Mouse (Mus musculus): ENCODE data around the gene Zfp446. TPM values are rescaled to one million over a fixed set of nuclear protein-coding genes. Genes with fewer than 3 reads are reported as not detected.
A peak's percentile ranks its signal among the peaks of the same experiment; 100 is the strongest.

The Zfp446 gene
- polyA plus RNA-seq, 1 experiment from 2014 or later: 2.9 TPM

DNA sequence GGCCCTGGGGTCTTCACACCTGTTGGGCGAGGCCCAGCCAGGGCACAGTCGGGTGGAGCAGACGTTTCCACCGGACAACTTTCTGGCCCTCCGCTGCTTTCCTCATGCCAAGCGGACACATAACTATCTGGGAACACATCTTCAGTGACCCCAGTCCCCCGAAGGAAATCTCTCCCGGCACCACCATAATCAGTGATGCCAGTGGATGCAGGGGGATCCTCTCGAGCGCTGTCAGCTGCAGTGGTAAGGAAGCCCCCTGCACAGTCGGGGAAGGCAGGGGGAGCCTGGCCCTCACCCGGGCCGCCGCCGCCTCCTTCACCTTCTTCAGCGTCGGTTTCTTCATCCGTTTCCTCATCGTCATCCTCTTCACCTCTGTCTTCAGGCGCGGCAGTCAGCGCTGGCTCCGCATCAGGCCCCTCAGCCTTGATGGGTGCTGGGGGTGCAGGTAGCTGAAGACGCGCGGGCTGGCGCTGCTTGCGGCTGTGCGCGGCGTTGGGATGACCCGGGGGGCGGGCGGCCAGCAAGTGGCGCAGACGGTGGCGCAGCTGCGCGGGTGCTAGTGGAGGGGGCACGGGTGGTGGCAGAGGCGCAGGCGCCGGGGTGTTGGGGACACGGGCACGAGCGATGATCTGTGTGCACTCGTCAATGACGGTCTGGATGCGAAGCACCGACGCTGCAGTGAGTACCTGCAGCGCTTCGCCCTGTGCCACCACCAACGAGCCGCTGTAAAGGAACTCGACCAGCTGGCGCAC, 29.9 kb downstream of the Zfp446 start:
- WGBS (ENCODE audit: insufficient replicate concordance): 80% methylated on average over 57 of the region's 57 CpGs
- no peak overlapping the region for H3K4me2 ChIP-seq
- H3K4me1 ChIP-seq (replicated peaks): peaks cover 22% of the 10 kb centered on the region
- no peak for DNase-seq
- peaks cover 42% of the 10 kb centered on the region for H3K36me3 ChIP-seq
- H3K9me3 ChIP-seq (replicated peaks): no peaks in the 10 kb centered on the region
- no peak for ATAC-seq (ENCODE audit: low read depth)
- H3K4me3 ChIP-seq (replicated peaks): no peak overlapping the region
- H3K9ac ChIP-seq: no peak overlapping the region
- H3K27me3 ChIP-seq: no peaks in the 10 kb centered on the region
- H3K27ac ChIP-seq: no peak overlapping the region

DNA sequence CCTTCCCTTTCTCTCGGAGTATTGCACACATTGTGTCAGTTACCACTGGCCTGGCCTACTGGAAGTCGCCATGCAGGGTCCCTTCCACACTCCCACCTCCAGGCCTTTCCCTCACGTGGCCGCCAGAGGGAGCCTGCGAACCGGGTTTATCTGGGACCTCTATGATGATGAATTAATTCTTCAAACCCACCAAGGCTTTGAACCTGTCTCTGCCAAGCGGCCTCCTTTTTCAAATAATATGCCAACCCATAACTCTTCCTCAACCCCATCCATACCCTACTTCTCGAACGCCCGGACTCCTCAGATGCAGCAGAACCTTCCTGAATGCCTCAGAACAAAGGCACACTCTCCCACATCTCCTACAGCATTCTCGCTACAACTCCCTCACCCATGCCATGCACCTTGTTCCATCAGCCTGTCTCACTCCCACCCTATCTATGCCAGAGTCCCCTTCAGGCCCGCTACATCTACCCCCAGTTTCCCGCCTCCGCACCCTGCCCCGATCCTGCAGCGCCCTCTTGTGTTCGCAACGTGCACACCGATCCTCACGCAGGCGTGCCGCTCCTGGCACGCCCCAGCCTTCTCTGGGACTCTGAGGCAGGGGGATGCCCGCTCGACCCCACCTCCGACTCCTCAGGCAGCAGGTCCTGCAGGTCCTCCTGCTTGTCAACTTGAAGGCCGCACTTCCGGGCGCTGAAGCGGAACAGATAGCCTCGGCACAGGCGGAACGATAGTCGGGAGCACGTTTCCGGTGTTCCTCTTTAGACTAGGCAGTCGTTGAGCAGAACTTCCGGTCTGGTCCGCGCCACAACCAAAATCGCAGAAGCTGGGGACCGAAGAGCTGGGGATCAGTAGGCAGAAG, 31.7 kb downstream of the Zfp446 start:
- no peaks in the 10 kb centered on the region for H3K27me3 ChIP-seq
- H3K4me3 ChIP-seq (replicated peaks): peak overlapping the region; percentile 69
- no peaks in the 10 kb centered on the region for H3K9me3 ChIP-seq (replicated peaks)
- peak overlapping the region; percentile 91 for H3K27ac ChIP-seq
- peaks cover 39% of the 10 kb centered on the region for H3K36me3 ChIP-seq
- WGBS (ENCODE audit: insufficient replicate concordance): under 1% methylated on average over 42 of the region's 42 CpGs
- peak overlapping the region; percentile 83 for H3K9ac ChIP-seq
- ATAC-seq (ENCODE audit: low read depth): peak; percentile 85
- H3K4me2 ChIP-seq: peak overlapping the region; percentile 85
- DNase-seq: peak; percentile 87
- peaks cover 33% of the 10 kb centered on the region for H3K4me1 ChIP-seq (replicated peaks)

DNA sequence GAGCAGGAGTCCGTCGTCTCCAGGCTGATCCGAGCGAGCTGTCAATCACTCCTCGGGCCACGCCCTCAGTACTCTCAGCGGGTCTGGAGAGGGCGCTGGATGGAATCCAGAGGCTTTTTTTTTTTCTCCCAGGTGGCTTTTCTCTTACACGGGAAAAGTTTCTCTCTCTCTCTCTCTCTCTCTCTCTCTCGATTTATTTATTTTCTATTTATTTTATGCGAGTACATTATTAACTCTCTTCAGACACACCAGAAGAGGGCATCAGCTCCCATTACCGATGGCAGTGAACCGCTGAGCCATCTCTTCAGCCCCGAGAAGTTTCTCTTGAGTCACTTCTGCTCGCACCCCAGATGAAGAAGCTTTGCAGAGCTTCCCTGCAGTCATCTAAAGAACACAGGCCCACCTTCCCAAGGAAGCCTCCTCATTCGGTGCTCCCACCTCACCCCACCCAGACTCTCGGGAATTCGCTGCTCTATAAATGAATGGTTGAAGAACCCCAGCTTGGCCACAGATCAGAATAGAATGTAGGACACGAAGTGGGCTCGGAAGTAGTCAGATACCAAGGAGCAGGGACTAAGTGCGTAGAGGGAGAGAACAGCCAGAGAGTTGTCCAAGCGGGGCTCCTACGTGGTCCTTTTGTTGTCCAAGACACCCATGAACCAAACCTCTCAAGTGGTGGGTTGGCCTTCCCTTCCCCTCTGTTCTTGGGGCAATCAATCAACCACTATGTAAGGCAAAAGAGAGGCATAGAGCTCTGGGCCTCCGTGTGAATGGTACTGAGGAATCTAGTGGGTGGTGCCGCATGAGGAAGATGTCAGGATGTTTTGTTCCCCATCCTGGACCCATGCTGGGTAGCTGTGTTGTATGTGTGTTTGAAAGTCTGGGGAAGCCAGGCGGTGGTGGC, 32.6 kb downstream of the Zfp446 start, which contains the start of gene Zbtb45:
Gene Zbtb45 (minus strand): TSS at position 30 of the 904 bp plus-strand sequence.
- Histone ChIP-seq H3K36me3 (peaks cover 31% of the 10 kb centered on the region), H3K9ac (peak within 1 kb of the TSS; percentile 83), H3K27ac (peak within 1 kb of the TSS; percentile 91), H3K4me3 (replicated peaks) (peak within 1 kb of the TSS; percentile 69), H3K27me3 (no peaks in the 10 kb centered on the region), H3K9me3 (replicated peaks) (no peaks in the 10 kb centered on the region), H3K4me1 (replicated peaks) (peaks cover 41% of the 10 kb centered on the region), H3K4me2 (peak within 1 kb of the TSS; percentile 85)
- DNase-seq (no peak), ATAC-seq (ENCODE audit: low read depth) (peak; percentile 89; the same call in 1 of the 2 replicates)
- 16% methylated on average over 26 of the region's 26 CpGs for WGBS (ENCODE audit: insufficient replicate concordance)

DNA sequence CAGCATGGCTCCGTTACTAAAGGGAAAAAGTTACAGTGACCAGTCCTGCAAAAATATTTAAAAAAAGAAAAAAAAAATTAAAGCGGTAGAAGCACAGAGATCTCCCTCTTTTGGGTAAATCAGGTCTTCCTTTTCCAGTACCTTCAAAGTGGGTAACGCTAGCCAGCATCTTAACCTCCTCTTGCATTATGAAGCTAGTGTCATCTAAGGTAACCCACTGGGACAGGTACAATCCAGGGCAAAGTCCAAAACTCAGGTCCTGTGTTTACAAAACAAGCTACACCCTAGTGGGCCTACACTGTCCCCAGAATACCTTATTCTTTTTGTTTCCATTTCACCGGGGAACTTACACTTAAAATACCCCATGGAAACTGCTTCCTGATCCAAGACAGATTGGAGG, 36.0 kb downstream of the Zfp446 start:
- no peaks in the 10 kb centered on the region for H3K27me3 ChIP-seq
- no peaks in the 10 kb centered on the region for H3K9me3 ChIP-seq (replicated peaks)
- peaks cover 45% of the 10 kb centered on the region for H3K4me1 ChIP-seq (replicated peaks)
- H3K4me2 ChIP-seq: no peak overlapping the region
- DNase-seq: no peak
- ATAC-seq (ENCODE audit: low read depth): no peak
- no peaks in the 10 kb centered on the region for H3K36me3 ChIP-seq
- 65% methylated on average over 4 of the region's 4 CpGs for WGBS (ENCODE audit: insufficient replicate concordance)
- H3K9ac ChIP-seq: 0 out of 2 replicates have a peak overlapping the region, but pooled peaks have one; percentile 0
- H3K27ac ChIP-seq: no peak overlapping the region
- H3K4me3 ChIP-seq (replicated peaks): no peak overlapping the region

DNA sequence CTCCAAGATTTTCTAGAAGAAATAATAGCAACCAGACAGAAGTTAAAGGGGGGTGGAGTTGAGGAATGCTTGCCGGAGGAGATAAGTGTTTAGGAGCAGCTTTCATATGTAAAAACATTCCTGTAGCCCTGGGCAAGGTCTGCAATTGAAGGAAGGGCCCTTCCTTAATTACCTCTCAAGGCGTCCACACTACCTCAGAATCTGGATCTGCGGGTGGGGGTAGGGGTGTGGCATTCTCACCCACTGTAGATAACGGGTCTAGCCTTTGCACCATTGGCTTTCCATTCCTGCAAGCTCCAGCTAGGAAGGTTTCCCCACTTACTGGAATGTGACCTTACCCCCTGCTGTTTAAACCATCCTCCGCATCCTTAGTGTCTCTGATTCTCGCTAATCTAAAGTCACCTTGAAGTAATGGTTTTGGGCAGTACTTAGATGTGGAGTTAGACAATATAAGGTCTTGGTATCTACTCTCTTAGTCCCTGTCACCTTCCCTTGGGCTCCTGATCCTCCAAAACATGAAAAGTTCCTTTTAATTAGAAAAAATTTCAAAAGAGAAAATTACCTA, 36.7 kb downstream of the Zfp446 start:
- DNase-seq: no peak
- Histone ChIP-seq H3K27ac (no peak overlapping the region), H3K4me1 (replicated peaks) (peaks cover 41% of the 10 kb centered on the region), H3K27me3 (no peaks in the 10 kb centered on the region), H3K36me3 (no peaks in the 10 kb centered on the region), H3K9me3 (replicated peaks) (no peaks in the 10 kb centered on the region), H3K4me3 (replicated peaks) (no peak overlapping the region), H3K4me2 (no peak overlapping the region), H3K9ac (no peak overlapping the region)
- no peak for ATAC-seq (ENCODE audit: low read depth)
- 43% methylated on average over 6 of the region's 6 CpGs for WGBS (ENCODE audit: insufficient replicate concordance)

DNA sequence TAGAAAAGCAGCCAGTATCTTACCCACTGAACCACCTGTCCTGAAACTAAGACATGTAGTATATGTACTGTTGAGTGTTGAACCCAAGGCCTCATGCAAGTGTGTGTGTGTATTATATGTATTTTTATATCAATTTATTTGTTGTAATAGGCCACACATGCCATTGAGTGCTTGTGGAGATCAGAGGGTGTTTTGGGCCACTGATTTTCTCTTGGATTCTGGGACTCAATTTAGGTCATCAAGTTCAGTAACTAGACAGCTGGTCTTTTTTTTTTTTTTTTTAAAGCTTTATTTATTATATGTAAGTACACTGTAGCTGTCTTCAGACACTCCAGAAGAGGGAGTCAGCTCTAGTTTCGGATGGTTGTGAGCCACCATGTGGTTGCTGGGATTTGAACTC, 37.6 kb downstream of the Zfp446 start:
- Histone ChIP-seq H3K27ac (no peak overlapping the region), H3K27me3 (no peaks in the 10 kb centered on the region), H3K9me3 (replicated peaks) (no peaks in the 10 kb centered on the region), H3K4me2 (no peak overlapping the region), H3K4me1 (replicated peaks) (peaks cover 40% of the 10 kb centered on the region), H3K9ac (no peak overlapping the region), H3K4me3 (replicated peaks) (no peak overlapping the region), H3K36me3 (no peaks in the 10 kb centered on the region)
- DNase-seq (no peak), ATAC-seq (ENCODE audit: low read depth) (no peak)
- 69% methylated on average over 1 of the region's 1 CpGs for WGBS (ENCODE audit: insufficient replicate concordance)

DNA sequence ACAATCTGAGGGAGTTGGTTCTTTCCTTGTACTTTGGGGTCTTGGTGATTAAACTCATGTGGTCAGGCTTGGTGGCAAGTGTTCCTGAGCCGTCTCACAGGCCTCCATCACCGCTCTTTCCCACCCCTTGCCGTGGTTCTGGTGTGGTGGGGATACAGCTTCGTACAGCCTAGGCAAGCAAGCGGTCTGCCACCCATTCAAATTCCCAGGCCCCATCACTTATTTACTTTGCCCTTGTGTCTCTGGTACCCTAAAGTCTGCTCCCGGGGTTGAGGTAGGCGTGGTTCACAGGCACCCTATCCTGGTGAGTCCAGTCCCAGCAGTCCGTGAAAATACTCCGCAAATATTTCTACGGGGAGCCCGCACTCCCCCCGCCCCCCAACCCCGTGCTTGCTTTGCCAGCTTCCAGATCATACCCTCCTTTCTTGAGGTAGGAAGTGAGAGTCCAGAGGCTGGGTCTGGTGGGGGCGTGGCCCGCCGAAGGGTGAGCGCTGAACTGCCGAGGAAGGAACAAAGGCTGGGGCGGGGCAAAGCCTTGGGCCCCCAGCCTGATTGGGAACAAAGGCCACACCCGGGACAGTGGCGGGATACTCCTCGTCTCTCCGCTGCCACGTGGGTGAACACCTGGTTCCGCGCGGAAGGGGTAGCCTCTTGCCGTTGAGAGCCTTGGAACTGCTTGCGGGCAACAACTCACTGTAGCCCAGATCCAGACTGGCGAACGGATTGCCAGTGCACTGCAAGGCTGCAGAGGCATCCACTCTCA, 45.3 kb downstream of the Zfp446 start:
- Histone ChIP-seq H3K4me1 (replicated peaks) (peaks cover 40% of the 10 kb centered on the region), H3K4me2 (peak overlapping the region; percentile 98), H3K27ac (peak overlapping the region; percentile 97), H3K36me3 (peaks cover 25% of the 10 kb centered on the region), H3K9ac (peak overlapping the region; percentile 98), H3K4me3 (replicated peaks) (peak overlapping the region; percentile 95), H3K9me3 (replicated peaks) (no peaks in the 10 kb centered on the region), H3K27me3 (no peaks in the 10 kb centered on the region)
- peak; percentile 74 for DNase-seq
- ATAC-seq (ENCODE audit: low read depth): peak; percentile 43
- WGBS (ENCODE audit: insufficient replicate concordance): 4% methylated on average over 31 of the region's 31 CpGs

DNA sequence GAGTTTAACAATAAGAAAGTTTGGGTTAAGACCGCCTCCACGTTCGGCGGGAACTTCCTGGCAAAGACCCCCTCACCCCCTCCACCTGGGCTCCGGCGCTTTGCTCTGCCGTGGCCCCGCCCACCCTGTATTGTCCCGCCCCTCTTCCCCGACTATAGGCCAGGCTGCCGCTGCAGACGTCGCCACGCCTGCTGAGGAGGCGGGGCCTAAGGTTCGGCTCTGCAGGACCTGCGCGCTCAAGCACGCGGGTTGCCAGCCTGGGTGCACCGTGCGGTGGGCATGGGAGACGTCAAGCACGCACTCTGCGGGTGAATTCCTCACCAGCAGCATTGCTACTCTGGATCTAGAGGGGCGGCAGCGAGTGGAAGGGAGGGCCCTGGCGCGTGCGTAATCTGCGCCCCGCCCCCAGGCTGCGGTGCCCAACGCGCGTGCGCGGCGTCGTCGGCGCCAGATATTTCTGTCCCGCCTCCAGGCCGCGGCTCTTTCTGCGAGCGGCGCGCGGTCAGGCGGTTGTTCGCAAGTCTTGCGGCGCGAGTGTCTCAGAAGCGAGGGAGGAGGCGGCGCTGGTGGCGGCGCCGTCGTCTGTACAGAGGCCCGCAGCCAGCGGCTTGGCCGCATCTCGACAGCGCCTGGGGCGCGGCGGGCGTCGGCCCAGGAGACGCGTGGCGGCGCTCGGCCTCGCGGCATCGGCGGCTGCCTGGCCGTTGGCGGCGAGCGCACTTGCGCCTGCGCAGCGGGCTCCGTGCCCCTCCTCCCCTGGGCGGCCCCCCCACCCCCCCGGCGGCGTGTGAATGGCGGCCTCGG, 46.5 kb downstream of the Zfp446 start:
- H3K4me1 ChIP-seq (replicated peaks): peaks cover 39% of the 10 kb centered on the region
- no peaks in the 10 kb centered on the region for H3K9me3 ChIP-seq (replicated peaks)
- H3K4me2 ChIP-seq: peak overlapping the region; percentile 98
- peak; percentile 78 for ATAC-seq (ENCODE audit: low read depth)
- DNase-seq: peak; percentile 91
- peak overlapping the region; percentile 97 for H3K27ac ChIP-seq
- under 1% methylated on average over 93 of the region's 95 CpGs for WGBS (ENCODE audit: insufficient replicate concordance)
- no peaks in the 10 kb centered on the region for H3K27me3 ChIP-seq
- H3K9ac ChIP-seq: peak overlapping the region; percentile 98
- peaks cover 37% of the 10 kb centered on the region for H3K36me3 ChIP-seq
- H3K4me3 ChIP-seq (replicated peaks): peak overlapping the region; percentile 95

DNA sequence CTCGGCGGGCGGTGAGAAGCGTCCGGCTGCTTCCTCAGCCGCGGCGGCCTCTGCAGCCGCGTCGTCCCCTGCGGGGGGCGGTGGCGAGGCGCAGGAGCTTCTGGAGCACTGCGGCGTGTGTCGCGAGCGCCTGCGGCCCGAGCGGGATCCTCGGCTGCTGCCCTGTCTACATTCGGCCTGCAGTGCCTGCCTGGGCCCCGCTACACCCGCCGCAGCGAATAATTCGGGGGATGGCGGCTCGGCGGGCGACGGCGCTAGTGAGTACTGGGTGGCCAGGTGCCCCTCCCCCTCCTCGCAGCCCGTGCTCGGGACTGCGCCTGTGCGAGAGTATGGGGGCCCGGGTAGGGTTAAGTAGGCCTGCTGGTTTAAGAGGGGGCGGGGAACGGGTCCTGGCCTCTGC, 47.2 kb downstream of the Zfp446 start:
- H3K9ac ChIP-seq: peak overlapping the region; percentile 98
- WGBS (ENCODE audit: insufficient replicate concordance): under 1% methylated on average over 42 of the region's 44 CpGs
- H3K4me2 ChIP-seq: peak overlapping the region; percentile 98
- peak overlapping the region; percentile 97 for H3K27ac ChIP-seq
- peak overlapping the region; percentile 95 for H3K4me3 ChIP-seq (replicated peaks)
- ATAC-seq (ENCODE audit: low read depth) (peak; percentile 54), DNase-seq (peak; percentile 69)
- H3K27me3 ChIP-seq: no peaks in the 10 kb centered on the region
- peaks cover 39% of the 10 kb centered on the region for H3K4me1 ChIP-seq (replicated peaks)
- no peaks in the 10 kb centered on the region for H3K9me3 ChIP-seq (replicated peaks)
- peaks cover 44% of the 10 kb centered on the region for H3K36me3 ChIP-seq

Data from liver, embryonic 13.5 days (tissue).